Mouse (Mus musculus): ENCODE results near the gene Psmd2. TPM values are rescaled to one million over a fixed set of nuclear protein-coding genes. Genes with fewer than 3 reads are reported as not detected.
"Not testable (repeated sequence)": the region's sequence is repeated elsewhere in the genome, so short reads cannot be mapped to it uniquely, and the experiment has no call there.

Psmd2 gene
- polyA plus RNA-seq, 1 experiment: 90.0 TPM

- Histone ChIP-seq H3K4me3 (replicated peaks; ENCODE audit: extremely low read depth, low read depth, low read length) (no peak overlapping the region), H3K4me1 (ENCODE audit: control insufficient read depth, insufficient read depth, low read length) (0 out of 2 replicates have a peak, but pooled peaks cover 2% of the 10 kb centered on the region)
- TF ChIP-seq CTCF (IDR thresholded peaks at IDR 0.05; ENCODE audit: insufficient read depth, low read length): no peak
- no peak for TF ChIP-seq POLR2A (IDR thresholded peaks at IDR 0.05; ENCODE audit: borderline replicate concordance, extremely low read depth, low read depth, low read length)
- no peak for DNase-seq
- WGBS: 75% methylated on average over 7 of the region's 7 CpGs
These were observed 7.5 kb upstream of the Psmd2 start for GRCm38 (mm10) chr16:20643911-20644310.

GRCm38 (mm10) chr16:20651947-20652310 is 477 bp downstream of the Psmd2 start:
- Histone ChIP-seq H3K4me3 (replicated peaks; ENCODE audit: extremely low read depth, low read depth, low read length) (peak overlapping the region; percentile 98), H3K4me1 (ENCODE audit: control insufficient read depth, insufficient read depth, low read length) (no peaks in the 10 kb centered on the region; the same call in none of the 2 replicates)
- WGBS: 6% methylated on average over 12 of the region's 12 CpGs
- DNase-seq: no peak
- TF ChIP-seq POLR2A (IDR thresholded peaks at IDR 0.05; ENCODE audit: borderline replicate concordance, extremely low read depth, low read depth, low read length) (no peak), CTCF (IDR thresholded peaks at IDR 0.05; ENCODE audit: insufficient read depth, low read length) (no peak)

- Histone ChIP-seq H3K4me3 (replicated peaks; ENCODE audit: extremely low read depth, low read depth, low read length) (no peak overlapping the region), H3K4me1 (ENCODE audit: control insufficient read depth, insufficient read depth, low read length) (no peaks in the 10 kb centered on the region; the same call in none of the 2 replicates)
- TF ChIP-seq POLR2A (IDR thresholded peaks at IDR 0.05; ENCODE audit: borderline replicate concordance, extremely low read depth, low read depth, low read length) (no peak), CTCF (IDR thresholded peaks at IDR 0.05; ENCODE audit: insufficient read depth, low read length) (no peak)
- no peak for DNase-seq
- WGBS: 43% methylated on average over 2 of the region's 2 CpGs
These were observed 1.9 kb downstream of the Psmd2 start for GRCm38 (mm10) chr16:20653315-20653714.

GRCm38 (mm10) chr16:20657661-20658060 is 6.2 kb downstream of the Psmd2 start:
- 81% methylated on average over 4 of the region's 4 CpGs for WGBS
- no peak overlapping the region for H3K4me3 ChIP-seq (replicated peaks; ENCODE audit: extremely low read depth, low read depth, low read length)
- no peak for DNase-seq
- TF ChIP-seq CTCF (IDR thresholded peaks at IDR 0.05; ENCODE audit: insufficient read depth, low read length): no peak
- TF ChIP-seq POLR2A (IDR thresholded peaks at IDR 0.05; ENCODE audit: borderline replicate concordance, extremely low read depth, low read depth, low read length): no peak
- H3K4me1 ChIP-seq (ENCODE audit: control insufficient read depth, insufficient read depth, low read length): no peaks in the 10 kb centered on the region

GRCm38 (mm10) chr16:20668013-20668412 is 16.6 kb downstream of the Psmd2 start, which contains the start of gene Eif4g1:
TSS of gene Eif4g1 (plus strand) at chr16:20668313.
- over 99% methylated on average over 5 of the region's 6 CpGs for WGBS
- H3K4me1 ChIP-seq (ENCODE audit: control insufficient read depth, insufficient read depth, low read length); DNase-seq; H3K4me3 ChIP-seq (replicated peaks; ENCODE audit: extremely low read depth, low read depth, low read length): not testable (repeated sequence)

- TF ChIP-seq POLR2A (IDR thresholded peaks at IDR 0.05; ENCODE audit: borderline replicate concordance, extremely low read depth, low read depth, low read length) (no peak), CTCF (IDR thresholded peaks at IDR 0.05; ENCODE audit: insufficient read depth, low read length) (no peak)
- 81% methylated on average over 3 of the region's 3 CpGs for WGBS
- no peak for DNase-seq
- no peak overlapping the region for H3K4me3 ChIP-seq (replicated peaks; ENCODE audit: extremely low read depth, low read depth, low read length)
- peaks cover 12% of the 10 kb centered on the region for H3K4me1 ChIP-seq (ENCODE audit: control insufficient read depth, insufficient read depth, low read length)
These were observed 18.8 kb downstream of the Psmd2 start for GRCm38 (mm10) chr16:20670291-20670690.

- WGBS: 22% methylated on average over 6 of the region's 6 CpGs
- H3K4me3 ChIP-seq (replicated peaks; ENCODE audit: extremely low read depth, low read depth, low read length): no peak overlapping the region
- TF ChIP-seq POLR2A (IDR thresholded peaks at IDR 0.05; ENCODE audit: borderline replicate concordance, extremely low read depth, low read depth, low read length) (no peak), CTCF (IDR thresholded peaks at IDR 0.05; ENCODE audit: insufficient read depth, low read length) (no peak)
- peaks cover 12% of the 10 kb centered on the region for H3K4me1 ChIP-seq (ENCODE audit: control insufficient read depth, insufficient read depth, low read length)
- no peak for DNase-seq
These were observed 20.4 kb downstream of the Psmd2 start for GRCm38 (mm10) chr16:20671886-20672285.

GRCm38 (mm10) chr16:20672500-20672902 is 21.0 kb downstream of the Psmd2 start:
- under 1% methylated on average over 38 of the region's 38 CpGs for WGBS
- Histone ChIP-seq H3K4me1 (ENCODE audit: control insufficient read depth, insufficient read depth, low read length) (peaks cover 13% of the 10 kb centered on the region), H3K4me3 (replicated peaks; ENCODE audit: extremely low read depth, low read depth, low read length) (peak overlapping the region; percentile 73)
- TF ChIP-seq CTCF (IDR thresholded peaks at IDR 0.05; ENCODE audit: insufficient read depth, low read length) (no peak), POLR2A (IDR thresholded peaks at IDR 0.05; ENCODE audit: borderline replicate concordance, extremely low read depth, low read depth, low read length) (peak; percentile 66; the same call in 1 of the 2 replicates)
- peak; percentile 96 for DNase-seq

GRCm38 (mm10) chr16:20672965-20673705 is 21.7 kb downstream of the Psmd2 start:
- peak; percentile 61 for DNase-seq

GRCm38 (mm10) chr16:20673706-20674303 is 22.4 kb downstream of the Psmd2 start:
- 3% methylated on average over 14 of the region's 14 CpGs for WGBS
- DNase-seq: no peak
- TF ChIP-seq POLR2A (IDR thresholded peaks at IDR 0.05; ENCODE audit: borderline replicate concordance, extremely low read depth, low read depth, low read length) (no peak), CTCF (IDR thresholded peaks at IDR 0.05; ENCODE audit: insufficient read depth, low read length) (no peak)
- Histone ChIP-seq H3K4me1 (ENCODE audit: control insufficient read depth, insufficient read depth, low read length) (peaks cover 16% of the 10 kb centered on the region), H3K4me3 (replicated peaks; ENCODE audit: extremely low read depth, low read depth, low read length) (peak overlapping the region; percentile 73)

More at GRCm38 (mm10) chr16:20672965-20673705, 21.7 kb downstream of the Psmd2 start:
- H3K4me3 ChIP-seq (replicated peaks; ENCODE audit: extremely low read depth, low read depth, low read length): peak overlapping the region; percentile 73
- H3K4me1 ChIP-seq (ENCODE audit: control insufficient read depth, insufficient read depth, low read length): peaks cover 16% of the 10 kb centered on the region
- 1% methylated on average over 48 of the region's 78 CpGs for WGBS
- TF ChIP-seq POLR2A (IDR thresholded peaks at IDR 0.05; ENCODE audit: borderline replicate concordance, extremely low read depth, low read depth, low read length): no peak
- no peak for TF ChIP-seq CTCF (IDR thresholded peaks at IDR 0.05; ENCODE audit: insufficient read depth, low read length)
